Mouse (Mus musculus): ENCODE data around the gene Akap14.
"Not testable (repeated sequence)": the region's sequence is repeated elsewhere in the genome, so short reads cannot be mapped to it uniquely, and the experiment has no call there.

DNA sequence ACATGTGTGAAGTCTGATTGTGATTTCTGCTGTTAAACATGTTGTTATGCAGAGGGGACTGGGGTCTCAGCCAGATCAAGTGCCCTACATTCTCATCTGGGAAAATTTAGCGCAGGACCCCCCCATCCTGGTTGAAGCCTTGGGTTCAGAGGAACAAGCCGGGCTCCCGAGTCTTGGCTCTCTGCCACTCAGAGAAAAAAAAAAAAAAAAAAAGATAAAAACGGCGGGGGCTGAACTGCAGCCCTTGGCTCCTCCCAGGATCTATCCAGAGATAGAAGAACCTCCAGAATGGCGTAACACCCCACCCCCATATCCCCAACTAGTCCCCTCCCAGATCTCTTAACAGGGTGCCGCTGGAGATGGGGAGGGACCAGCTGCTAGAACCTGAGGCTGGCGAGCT lies 15.8 kb upstream of the Akap14 start:
- TF ChIP-seq ELF1 (IDR thresholded peaks at IDR 0.05; ENCODE audit: low read depth, low read length); UBTF (IDR thresholded peaks at IDR 0.05; ENCODE audit: low read depth, low read length); CTCF (conservative IDR thresholded peaks at IDR 0.05 in 1 of 2, IDR thresholded peaks at IDR 0.05 in 1 of 2; ENCODE audit: low read depth in 2 of 2, low read length in 2 of 2); POLR2A (IDR thresholded peaks at IDR 0.05; ENCODE audit: low read depth, low read length); NRF1 (IDR thresholded peaks at IDR 0.05; ENCODE audit: low read depth, low read length); TCF12 (IDR thresholded peaks at IDR 0.05; ENCODE audit: low read depth, low read length); BHLHE40 (IDR thresholded peaks at IDR 0.05; ENCODE audit: low read depth, low read length); GABPA (IDR thresholded peaks at IDR 0.05; ENCODE audit: insufficient replicate concordance, low read depth, low read length); CHD2 (IDR thresholded peaks at IDR 0.05; ENCODE audit: low read length); SMC3 (IDR thresholded peaks at IDR 0.05; ENCODE audit: low read depth, low read length); HCFC1 (IDR thresholded peaks at IDR 0.05; ENCODE audit: low read depth, low read length): not testable (repeated sequence)

All from CH12.LX (cell line).